Mouse (Mus musculus): Measurements from ENCODE around the gene Pacrg. TPM values are rescaled to one million over a fixed set of nuclear protein-coding genes. Genes with fewer than 3 reads are reported as not detected.

Pacrg gene
- total and polyA plus RNA-seq, 2 experiments from 2014 or later: 1.1 to 1.4 TPM

DNA sequence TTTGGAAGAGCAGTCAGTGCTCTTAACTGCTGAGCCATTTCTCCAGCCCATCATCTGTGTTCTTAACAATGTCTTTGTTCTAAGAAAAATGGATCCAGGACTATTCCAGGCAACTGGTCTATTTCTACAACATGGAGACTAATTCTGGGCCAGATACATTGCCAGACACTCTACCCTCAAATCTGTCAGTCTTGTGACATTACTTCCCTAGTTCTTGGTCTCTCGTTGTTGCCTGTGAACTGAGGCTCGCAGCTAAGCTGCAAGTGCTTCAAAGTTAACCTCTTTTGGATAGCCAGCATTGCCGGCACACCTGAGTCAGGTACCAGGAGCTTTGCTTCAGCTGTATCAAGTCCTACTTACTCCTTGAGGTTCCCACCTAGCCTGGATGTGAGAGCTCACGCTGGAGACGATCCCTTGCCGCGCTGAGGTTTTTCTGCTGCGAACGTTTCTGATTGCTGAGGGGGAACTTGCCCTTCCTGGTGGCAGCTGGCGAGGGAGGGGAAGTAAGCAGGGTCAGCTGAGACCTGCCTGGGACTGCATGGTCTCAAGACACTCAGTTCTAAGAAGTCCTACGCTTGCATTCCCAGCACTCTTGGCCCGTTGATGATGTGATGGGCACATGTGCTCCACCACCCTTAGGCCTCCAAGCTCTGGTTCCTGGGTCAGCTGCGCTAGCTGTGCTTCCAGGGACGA is 447.6 kb downstream of the Pacrg start:
- 84% methylated on average over 14 of the region's 14 CpGs for WGBS
- DNase-seq (ENCODE audit: low spot score) (no peak), ATAC-seq (ENCODE audit: insufficient read depth, low read depth) (no peak)
- TF ChIP-seq CTCF (IDR thresholded peaks at IDR 0.05; ENCODE audit: low read depth) (no peak), EP300 (IDR thresholded peaks at IDR 0.05; ENCODE audit: low read depth) (no peak)
- no peak overlapping the region for H3K4me2 ChIP-seq (ENCODE audit: low read depth, low read length)
- H3K4me1 ChIP-seq (ENCODE audit: control insufficient read depth, insufficient read depth): peaks cover 58% of the 10 kb centered on the region
- no peak overlapping the region for H3K4me3 ChIP-seq (ENCODE audit: low read depth, low read length)
- H3K27ac ChIP-seq (ENCODE audit: low read depth): peak overlapping the region; percentile 27; the same call in 1 of the 2 replicates
- no peaks in the 10 kb centered on the region for H3K36me3 ChIP-seq (replicated peaks; ENCODE audit: control insufficient read depth, insufficient read depth, low read length)
- no peaks in the 10 kb centered on the region for H3K9me3 ChIP-seq (replicated peaks; ENCODE audit: control insufficient read depth, low read length)
- H3K27me3 ChIP-seq (ENCODE audit: control insufficient read depth, insufficient read depth, low read length): no peaks in the 10 kb centered on the region
- H3K9ac ChIP-seq (replicated peaks; ENCODE audit: low read depth, low read length): no peak overlapping the region

GRCm38 (mm10) chr17:10390232-10391172 is 449.6 kb downstream of the Pacrg start:
- ATAC-seq (ENCODE audit: insufficient read depth, low read depth): peak; percentile 91
- no peaks in the 10 kb centered on the region for H3K36me3 ChIP-seq (replicated peaks; ENCODE audit: control insufficient read depth, insufficient read depth, low read length)
- TF ChIP-seq CTCF (IDR thresholded peaks at IDR 0.05; ENCODE audit: low read depth) (no peak), EP300 (IDR thresholded peaks at IDR 0.05; ENCODE audit: low read depth) (peak; percentile 93)
- H3K4me3 ChIP-seq (ENCODE audit: low read depth, low read length): no peak overlapping the region
- DNase-seq (ENCODE audit: low spot score): peak; percentile 95
- WGBS: 6% methylated on average over 19 of the region's 19 CpGs
- peaks cover 53% of the 10 kb centered on the region for H3K4me1 ChIP-seq (ENCODE audit: control insufficient read depth, insufficient read depth)
- peak overlapping the region; percentile 41; the same call in 1 of the 2 replicates for H3K4me2 ChIP-seq (ENCODE audit: low read depth, low read length)
- H3K9ac ChIP-seq (replicated peaks; ENCODE audit: low read depth, low read length): 0 out of 2 replicates have a peak overlapping the region, but pooled peaks have one; percentile 38
- H3K9me3 ChIP-seq (replicated peaks; ENCODE audit: control insufficient read depth, low read length): no peaks in the 10 kb centered on the region
- no peaks in the 10 kb centered on the region for H3K27me3 ChIP-seq (ENCODE audit: control insufficient read depth, insufficient read depth, low read length)
- peak overlapping the region; percentile 98 for H3K27ac ChIP-seq (ENCODE audit: low read depth)

- WGBS: 33% methylated on average over 9 of the region's 9 CpGs
- peaks cover 49% of the 10 kb centered on the region for H3K4me1 ChIP-seq (ENCODE audit: control insufficient read depth, insufficient read depth)
Measured at GRCm38 (mm10) chr17:10389740-10390139, 450.4 kb downstream of the Pacrg start.

DNA sequence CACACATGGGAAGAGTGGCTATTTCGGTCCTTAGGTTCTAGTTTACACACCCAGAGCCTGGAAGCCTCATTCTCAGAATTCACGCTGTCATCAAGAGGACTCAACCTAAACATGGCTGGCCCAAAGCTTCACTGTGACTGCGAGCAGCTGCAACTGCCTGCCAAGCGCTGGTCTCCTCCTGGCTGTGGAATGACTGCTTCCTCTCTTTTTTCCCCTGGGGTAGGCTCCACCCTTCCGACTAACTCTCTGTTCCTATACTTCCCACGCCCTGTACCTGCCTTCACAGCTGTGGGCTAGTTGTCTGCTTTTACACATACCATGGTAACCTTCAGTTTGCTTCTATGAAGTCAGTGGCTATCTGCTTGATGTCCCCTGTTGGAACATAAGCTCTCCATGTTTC is 453.6 kb downstream of the Pacrg start:
- no peak for ATAC-seq (ENCODE audit: insufficient read depth, low read depth)
- Histone ChIP-seq H3K4me3 (ENCODE audit: low read depth, low read length) (no peak overlapping the region), H3K27ac (ENCODE audit: low read depth) (peak overlapping the region; percentile 62), H3K4me2 (ENCODE audit: low read depth, low read length) (no peak overlapping the region), H3K4me1 (ENCODE audit: control insufficient read depth, insufficient read depth) (peaks cover 37% of the 10 kb centered on the region), H3K36me3 (replicated peaks; ENCODE audit: control insufficient read depth, insufficient read depth, low read length) (no peaks in the 10 kb centered on the region), H3K9me3 (replicated peaks; ENCODE audit: control insufficient read depth, low read length) (no peaks in the 10 kb centered on the region), H3K27me3 (ENCODE audit: control insufficient read depth, insufficient read depth, low read length) (no peaks in the 10 kb centered on the region), H3K9ac (replicated peaks; ENCODE audit: low read depth, low read length) (peak overlapping the region; percentile 21; the same call in 1 of the 2 replicates)
- TF ChIP-seq CTCF (IDR thresholded peaks at IDR 0.05; ENCODE audit: low read depth) (no peak), EP300 (IDR thresholded peaks at IDR 0.05; ENCODE audit: low read depth) (no peak)
- peak; percentile 60 for DNase-seq (ENCODE audit: low spot score)
- 19% methylated on average over 6 of the region's 6 CpGs for WGBS

More at GRCm38 (mm10) chr17:10389740-10390139, 450.4 kb downstream of the Pacrg start:
- ATAC-seq (ENCODE audit: insufficient read depth, low read depth) (peak; percentile 10; the same call in 1 of the 2 replicates), DNase-seq (ENCODE audit: low spot score) (peak; percentile 60)
- Histone ChIP-seq H3K4me3 (ENCODE audit: low read depth, low read length) (no peak overlapping the region), H3K27ac (ENCODE audit: low read depth) (peak overlapping the region; percentile 98), H3K9ac (replicated peaks; ENCODE audit: low read depth, low read length) (0 out of 2 replicates have a peak overlapping the region, but pooled peaks have one; percentile 38), H3K27me3 (ENCODE audit: control insufficient read depth, insufficient read depth, low read length) (no peaks in the 10 kb centered on the region), H3K36me3 (replicated peaks; ENCODE audit: control insufficient read depth, insufficient read depth, low read length) (no peaks in the 10 kb centered on the region), H3K4me2 (ENCODE audit: low read depth, low read length) (no peak overlapping the region), H3K9me3 (replicated peaks; ENCODE audit: control insufficient read depth, low read length) (no peaks in the 10 kb centered on the region)
- TF ChIP-seq EP300 (IDR thresholded peaks at IDR 0.05; ENCODE audit: low read depth): no peak
- TF ChIP-seq CTCF (IDR thresholded peaks at IDR 0.05; ENCODE audit: low read depth): no peak

DNA sequence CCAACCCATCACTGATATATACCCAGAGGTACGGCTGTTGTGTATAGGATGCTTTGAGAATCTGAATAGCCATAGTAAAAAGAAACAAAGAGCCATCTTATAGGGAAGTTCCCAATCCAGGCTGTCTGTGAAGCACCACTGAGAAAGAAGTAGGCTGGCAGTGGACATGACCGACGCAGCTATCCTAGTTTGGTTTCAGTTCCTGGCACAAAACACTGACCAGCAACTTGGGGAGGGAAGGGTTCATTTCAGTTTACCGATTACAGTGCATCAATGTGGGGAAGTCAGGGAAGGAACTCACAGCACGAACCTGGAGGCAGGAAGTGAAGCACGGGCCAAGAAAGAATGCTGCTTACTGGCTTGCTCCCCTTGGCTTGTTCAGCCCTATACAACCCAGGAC is 456.7 kb downstream of the Pacrg start:
- Histone ChIP-seq H3K9me3 (replicated peaks; ENCODE audit: control insufficient read depth, low read length) (no peaks in the 10 kb centered on the region), H3K9ac (replicated peaks; ENCODE audit: low read depth, low read length) (no peak overlapping the region), H3K36me3 (replicated peaks; ENCODE audit: control insufficient read depth, insufficient read depth, low read length) (no peaks in the 10 kb centered on the region), H3K27ac (ENCODE audit: low read depth) (no peak overlapping the region), H3K27me3 (ENCODE audit: control insufficient read depth, insufficient read depth, low read length) (no peaks in the 10 kb centered on the region), H3K4me3 (ENCODE audit: low read depth, low read length) (no peak overlapping the region), H3K4me2 (ENCODE audit: low read depth, low read length) (no peak overlapping the region), H3K4me1 (ENCODE audit: control insufficient read depth, insufficient read depth) (peaks cover 25% of the 10 kb centered on the region)
- TF ChIP-seq EP300 (IDR thresholded peaks at IDR 0.05; ENCODE audit: low read depth): no peak
- TF ChIP-seq CTCF (IDR thresholded peaks at IDR 0.05; ENCODE audit: low read depth): no peak
- WGBS: 80% methylated on average over 6 of the region's 6 CpGs
- DNase-seq (ENCODE audit: low spot score): no peak
- ATAC-seq (ENCODE audit: insufficient read depth, low read depth): no peak
